Mouse (Mus musculus): Measurements from ENCODE around the gene Gm20458. TPM values are rescaled to one million over a fixed set of nuclear protein-coding genes. Genes with fewer than 3 reads are reported as not detected.

The Gm20458 gene
- polyA plus RNA-seq, 1 experiment from 2014 or later, result 8.1 TPM

DNA sequence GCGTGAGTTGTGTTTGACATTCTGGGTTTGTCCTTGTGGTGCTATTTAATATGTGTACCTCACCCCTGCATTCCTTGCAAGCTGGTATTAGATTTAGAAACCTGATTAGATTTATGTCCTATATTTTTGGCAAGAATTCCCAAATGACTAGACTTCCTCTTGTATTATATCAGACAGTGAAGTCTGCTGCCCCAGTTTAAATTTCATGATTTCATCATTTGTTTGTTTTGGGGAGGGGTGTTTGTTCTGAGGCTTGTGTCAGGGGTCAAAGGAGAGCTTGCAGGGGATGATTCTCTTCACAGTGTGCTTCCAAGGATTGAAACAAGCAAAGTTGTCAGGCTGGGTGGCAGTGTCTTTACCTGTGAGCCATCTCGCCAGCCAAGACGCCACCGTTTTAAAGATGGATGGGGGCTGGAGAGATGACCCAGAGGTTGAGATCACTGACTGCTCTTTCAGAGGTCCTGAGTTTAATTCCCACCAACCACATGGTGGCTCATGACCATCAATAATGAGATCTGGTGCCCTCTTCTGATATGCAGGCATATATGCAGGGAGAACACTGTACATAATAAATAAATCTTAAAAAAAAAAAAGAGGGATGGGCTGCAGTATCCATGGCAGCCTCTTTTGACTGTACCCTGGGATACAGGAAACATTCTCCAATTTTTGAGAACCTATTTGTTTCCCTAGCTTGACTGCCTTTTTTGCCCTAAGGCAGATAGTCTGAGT lies 45.0 kb downstream of the Gm20458 start:
- H3K9me3 ChIP-seq (ENCODE audit: low read length), result peaks cover 13% of the 10 kb centered on the region
- H3K27me3 ChIP-seq (ENCODE audit: insufficient read depth, low read length), result no peaks in the 10 kb centered on the region
- no peak overlapping the region for H3K4me2 ChIP-seq (replicated peaks; ENCODE audit: low read depth, low read length)
- H3K9ac ChIP-seq (replicated peaks; ENCODE audit: low read length), result no peak overlapping the region
- no peak overlapping the region for H3K27ac ChIP-seq (ENCODE audit: low read length)
- no peaks in the 10 kb centered on the region for H3K4me1 ChIP-seq (ENCODE audit: insufficient read depth, low read length)
- ATAC-seq (ENCODE audit: low FRiP score, low TSS enrichment), result no peak
- WGBS, result 91% methylated on average over 4 of the region's 4 CpGs
- H3K36me3 ChIP-seq (ENCODE audit: insufficient read depth, low read length), result peaks cover 55% of the 10 kb centered on the region
- H3K4me3 ChIP-seq (ENCODE audit: low read length), result no peak overlapping the region

DNA sequence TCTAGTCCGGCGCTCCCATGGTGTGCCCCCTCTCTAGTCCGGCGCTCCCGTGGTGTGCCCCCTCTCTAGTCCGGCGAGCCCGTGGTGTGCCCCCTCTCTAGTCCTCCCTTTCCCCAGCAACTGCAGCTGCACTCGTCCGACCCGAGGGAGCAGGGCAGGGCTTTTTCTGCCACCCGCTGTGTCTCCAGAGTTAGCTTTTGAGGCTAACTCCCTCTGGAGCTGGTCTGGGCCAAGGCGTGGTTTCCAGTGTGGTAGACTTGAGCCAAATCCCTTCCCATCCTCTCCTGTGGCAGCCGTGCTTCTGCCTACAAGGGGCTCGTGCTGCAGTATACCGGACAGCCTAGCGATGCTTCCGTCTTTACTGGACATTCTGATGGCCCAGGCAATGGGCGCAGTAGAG lies 47.0 kb downstream of the Gm20458 start:
- Histone ChIP-seq H3K27me3 (ENCODE audit: insufficient read depth, low read length) (no peaks in the 10 kb centered on the region), H3K9ac (replicated peaks; ENCODE audit: low read length) (no peak overlapping the region), H3K4me3 (ENCODE audit: low read length) (no peak overlapping the region), H3K4me1 (ENCODE audit: insufficient read depth, low read length) (0 out of 2 replicates have a peak, but pooled peaks cover 7% of the 10 kb centered on the region), H3K27ac (ENCODE audit: low read length) (no peak overlapping the region), H3K4me2 (replicated peaks; ENCODE audit: low read depth, low read length) (no peak overlapping the region), H3K36me3 (ENCODE audit: insufficient read depth, low read length) (peaks cover 36% of the 10 kb centered on the region), H3K9me3 (ENCODE audit: low read length) (peaks cover 13% of the 10 kb centered on the region)
- 91% methylated on average over 19 of the region's 19 CpGs for WGBS
- no peak for ATAC-seq (ENCODE audit: low FRiP score, low TSS enrichment)

DNA sequence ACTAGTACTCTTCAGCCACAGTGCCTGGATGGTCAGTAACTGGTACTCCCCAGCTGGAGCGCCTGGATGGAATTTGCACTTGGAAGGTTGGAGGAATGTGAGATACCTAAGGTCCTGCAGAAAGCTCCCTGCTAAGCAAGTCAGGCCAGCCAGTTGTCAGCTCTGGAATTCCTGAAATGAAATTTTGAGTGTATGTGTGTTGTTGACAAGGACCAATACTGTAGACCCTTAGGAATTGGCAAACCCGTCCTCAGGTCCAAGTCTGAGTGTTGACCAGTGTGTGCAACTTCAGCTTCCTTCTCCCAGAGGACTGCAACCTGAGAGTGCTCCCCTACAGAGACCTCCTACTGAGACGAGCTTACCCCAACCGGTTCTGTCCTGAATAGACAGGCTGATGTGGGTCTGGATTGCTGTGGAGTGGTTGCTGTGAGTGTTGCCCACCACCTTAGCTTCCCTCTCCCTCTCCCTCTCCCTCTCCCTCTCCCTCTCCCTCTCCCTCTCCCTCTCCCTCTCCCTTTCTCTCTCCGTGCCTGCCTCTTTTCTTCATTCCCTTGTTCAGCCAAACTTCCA lies 49.9 kb downstream of the Gm20458 start:
- Histone ChIP-seq H3K36me3 (ENCODE audit: insufficient read depth, low read length) (peaks cover 10% of the 10 kb centered on the region; the same call in 1 of the 2 replicates), H3K4me2 (replicated peaks; ENCODE audit: low read depth, low read length) (no peak overlapping the region), H3K9me3 (ENCODE audit: low read length) (no peaks in the 10 kb centered on the region), H3K27me3 (ENCODE audit: insufficient read depth, low read length) (no peaks in the 10 kb centered on the region), H3K9ac (replicated peaks; ENCODE audit: low read length) (no peak overlapping the region), H3K4me1 (ENCODE audit: insufficient read depth, low read length) (0 out of 2 replicates have a peak, but pooled peaks cover 7% of the 10 kb centered on the region), H3K27ac (ENCODE audit: low read length) (peak overlapping the region; percentile 43; the same call in 1 of the 2 replicates), H3K4me3 (ENCODE audit: low read length) (no peak overlapping the region)
- WGBS, result 38% methylated on average over 4 of the region's 5 CpGs
- peak; percentile 58 for ATAC-seq (ENCODE audit: low FRiP score, low TSS enrichment)

- ATAC-seq (ENCODE audit: low FRiP score, low TSS enrichment), result no peak
Measured at GRCm38 (mm10) chr2:164512121-164512909, 51.5 kb downstream of the Gm20458 start.

DNA sequence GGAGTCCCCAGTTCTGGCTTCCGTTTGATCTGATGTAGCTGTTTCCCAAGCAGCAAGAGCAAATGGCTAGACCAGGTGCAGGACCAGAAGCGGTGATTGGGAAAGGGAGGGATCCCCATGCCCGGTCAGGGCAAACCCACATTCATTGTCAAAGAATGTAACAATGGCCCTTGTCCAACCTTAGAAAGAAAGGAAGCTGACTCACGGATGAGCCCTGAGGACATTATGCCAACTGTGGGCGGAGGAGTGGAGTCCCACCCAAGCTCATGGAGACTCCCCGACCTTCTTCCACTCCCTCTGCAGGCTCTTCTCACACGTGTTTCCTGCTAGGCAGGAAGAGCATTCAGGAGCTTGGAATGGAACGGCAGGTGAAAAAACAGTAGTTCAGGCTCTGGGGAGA lies 52.6 kb downstream of the Gm20458 start:
- no peaks in the 10 kb centered on the region for H3K9me3 ChIP-seq (ENCODE audit: low read length)
- 59% methylated on average over 8 of the region's 8 CpGs for WGBS
- no peak for ATAC-seq (ENCODE audit: low FRiP score, low TSS enrichment)
- H3K4me3 ChIP-seq (ENCODE audit: low read length), result no peak overlapping the region
- H3K27me3 ChIP-seq (ENCODE audit: insufficient read depth, low read length), result no peaks in the 10 kb centered on the region
- H3K36me3 ChIP-seq (ENCODE audit: insufficient read depth, low read length), result no peaks in the 10 kb centered on the region
- no peak overlapping the region for H3K9ac ChIP-seq (replicated peaks; ENCODE audit: low read length)
- no peak overlapping the region for H3K4me2 ChIP-seq (replicated peaks; ENCODE audit: low read depth, low read length)
- no peak overlapping the region for H3K27ac ChIP-seq (ENCODE audit: low read length)
- 0 out of 2 replicates have a peak, but pooled peaks cover 7% of the 10 kb centered on the region for H3K4me1 ChIP-seq (ENCODE audit: insufficient read depth, low read length)

More at GRCm38 (mm10) chr2:164512121-164512909, 51.5 kb downstream of the Gm20458 start:
- Histone ChIP-seq H3K27ac (ENCODE audit: low read length) (no peak overlapping the region), H3K27me3 (ENCODE audit: insufficient read depth, low read length) (no peaks in the 10 kb centered on the region), H3K4me1 (ENCODE audit: insufficient read depth, low read length) (0 out of 2 replicates have a peak, but pooled peaks cover 7% of the 10 kb centered on the region), H3K4me2 (replicated peaks; ENCODE audit: low read depth, low read length) (no peak overlapping the region), H3K4me3 (ENCODE audit: low read length) (no peak overlapping the region), H3K9ac (replicated peaks; ENCODE audit: low read length) (0 out of 2 replicates have a peak overlapping the region, but pooled peaks have one; percentile 8), H3K36me3 (ENCODE audit: insufficient read depth, low read length) (0 out of 2 replicates have a peak, but pooled peaks cover under 1% of the 10 kb centered on the region), H3K9me3 (ENCODE audit: low read length) (no peaks in the 10 kb centered on the region)
- 60% methylated on average over 14 of the region's 14 CpGs for WGBS

- H3K9ac ChIP-seq (replicated peaks; ENCODE audit: low read length), result no peak overlapping the region
- no peak overlapping the region for H3K4me2 ChIP-seq (replicated peaks; ENCODE audit: low read depth, low read length)
- 0 out of 2 replicates have a peak, but pooled peaks cover 7% of the 10 kb centered on the region for H3K4me1 ChIP-seq (ENCODE audit: insufficient read depth, low read length)
- H3K27me3 ChIP-seq (ENCODE audit: insufficient read depth, low read length), result no peaks in the 10 kb centered on the region
- no peaks in the 10 kb centered on the region for H3K36me3 ChIP-seq (ENCODE audit: insufficient read depth, low read length)
- H3K4me3 ChIP-seq (ENCODE audit: low read length), result no peak overlapping the region
- no peak for ATAC-seq (ENCODE audit: low FRiP score, low TSS enrichment)
- no peak overlapping the region for H3K27ac ChIP-seq (ENCODE audit: low read length)
- no peaks in the 10 kb centered on the region for H3K9me3 ChIP-seq (ENCODE audit: low read length)
- 76% methylated on average over 3 of the region's 3 CpGs for WGBS
Measured at GRCm38 (mm10) chr2:164514916-164515315, 54.1 kb downstream of the Gm20458 start.

- no peak for ATAC-seq (ENCODE audit: low FRiP score, low TSS enrichment)
- 65% methylated on average over 9 of the region's 9 CpGs for WGBS
- Histone ChIP-seq H3K9me3 (ENCODE audit: low read length) (no peaks in the 10 kb centered on the region), H3K36me3 (ENCODE audit: insufficient read depth, low read length) (no peaks in the 10 kb centered on the region), H3K4me1 (ENCODE audit: insufficient read depth, low read length) (0 out of 2 replicates have a peak, but pooled peaks cover 7% of the 10 kb centered on the region), H3K4me3 (ENCODE audit: low read length) (no peak overlapping the region), H3K27ac (ENCODE audit: low read length) (no peak overlapping the region), H3K9ac (replicated peaks; ENCODE audit: low read length) (no peak overlapping the region), H3K27me3 (ENCODE audit: insufficient read depth, low read length) (no peaks in the 10 kb centered on the region), H3K4me2 (replicated peaks; ENCODE audit: low read depth, low read length) (no peak overlapping the region)
Measured at GRCm38 (mm10) chr2:164515897-164516296, 55.1 kb downstream of the Gm20458 start.

GRCm38 (mm10) chr2:164516592-164516991 lies 55.8 kb downstream of the Gm20458 start:
- ATAC-seq (ENCODE audit: low FRiP score, low TSS enrichment), result no peak
- Histone ChIP-seq H3K27ac (ENCODE audit: low read length) (no peak overlapping the region), H3K36me3 (ENCODE audit: insufficient read depth, low read length) (no peaks in the 10 kb centered on the region), H3K27me3 (ENCODE audit: insufficient read depth, low read length) (no peaks in the 10 kb centered on the region), H3K4me3 (ENCODE audit: low read length) (no peak overlapping the region), H3K4me2 (replicated peaks; ENCODE audit: low read depth, low read length) (no peak overlapping the region), H3K4me1 (ENCODE audit: insufficient read depth, low read length) (0 out of 2 replicates have a peak, but pooled peaks cover 2% of the 10 kb centered on the region), H3K9ac (replicated peaks; ENCODE audit: low read length) (no peak overlapping the region), H3K9me3 (ENCODE audit: low read length) (no peaks in the 10 kb centered on the region)
- WGBS, result 87% methylated on average over 11 of the region's 11 CpGs

GRCm38 (mm10) chr2:164517485-164518221 lies 56.9 kb downstream of the Gm20458 start:
- WGBS, result 39% methylated on average over 9 of the region's 10 CpGs
- Histone ChIP-seq H3K9me3 (ENCODE audit: low read length) (no peaks in the 10 kb centered on the region), H3K4me2 (replicated peaks; ENCODE audit: low read depth, low read length) (no peak overlapping the region), H3K27me3 (ENCODE audit: insufficient read depth, low read length) (no peaks in the 10 kb centered on the region), H3K36me3 (ENCODE audit: insufficient read depth, low read length) (no peaks in the 10 kb centered on the region), H3K4me1 (ENCODE audit: insufficient read depth, low read length) (0 out of 2 replicates have a peak, but pooled peaks cover 6% of the 10 kb centered on the region), H3K4me3 (ENCODE audit: low read length) (no peak overlapping the region), H3K9ac (replicated peaks; ENCODE audit: low read length) (no peak overlapping the region), H3K27ac (ENCODE audit: low read length) (no peak overlapping the region)
- ATAC-seq (ENCODE audit: low FRiP score, low TSS enrichment), result 0 out of 2 replicates have a peak, but pooled peaks have one; percentile 25
